9 mouse cellular contexts compared by ENCODE assay signal in the genomic region with DNA sequence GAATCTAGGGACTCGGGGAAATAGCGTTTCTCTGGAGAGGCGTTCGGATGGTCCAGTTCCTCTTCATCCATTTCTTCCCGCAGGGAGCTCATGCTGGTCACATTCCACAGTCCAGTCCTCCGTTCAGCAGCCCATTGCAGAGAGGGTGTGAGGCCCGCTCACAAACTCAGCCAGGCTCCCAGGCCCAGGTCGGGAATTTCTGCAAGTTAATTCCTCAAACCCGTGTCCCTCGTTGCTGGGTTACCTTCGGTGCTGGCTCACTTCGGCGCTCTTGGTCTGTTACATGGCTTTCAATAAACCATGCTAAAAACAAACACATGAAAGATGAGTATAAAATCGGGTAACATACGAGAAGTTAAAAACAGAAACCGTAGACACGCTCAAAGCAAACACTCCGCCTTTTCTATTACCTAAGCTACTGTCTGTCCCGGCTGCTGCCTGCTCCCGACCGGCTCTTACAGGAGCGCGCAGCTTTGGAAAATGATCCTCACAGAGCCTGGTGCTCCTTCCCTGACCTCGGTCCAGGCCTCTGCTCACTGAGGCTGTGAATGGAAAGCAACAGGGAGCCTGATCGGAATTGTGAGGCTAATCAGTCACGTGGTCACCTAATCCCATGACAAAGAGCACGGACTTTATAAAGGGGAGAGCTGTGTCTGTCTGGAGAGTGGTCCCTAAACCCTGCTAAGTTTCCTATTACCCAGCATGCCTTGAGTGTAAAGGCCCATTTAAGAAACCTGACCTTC. TPM values are rescaled to one million over a fixed set of nuclear protein-coding genes. Genes with fewer than 3 reads are reported as not detected.
A peak's percentile ranks its signal among the peaks of the same experiment; 100 is the strongest.
DNase-seq lines count a peak whose midpoint lies in the region; ATAC-seq lines count a peak whose summit lies in the region.
"Had no signal": no experiment of that assay in that cellular context is flagged by ENCODE, and none has a peak within 500 bp of the region (broad histone marks: within the 10 kb centered on the region; RNA-seq: fewer than 3 reads in every experiment).

No protein-coding gene starts in this region.

- H3K4me3 ChIP-seq in hindbrain, embryonic 14.5 days (replicated peaks; ENCODE audit: low read length), result peak overlapping the region; percentile 5; the same call in 1 of the 2 replicates
- H3K4me3 ChIP-seq in liver, embryonic 15.5 days (replicated peaks), result no peak overlapping the region
- H3K4me3 ChIP-seq: erythroblast, embryonic 14.5 days had no signal

- H3K4me1 ChIP-seq in hindbrain, embryonic 14.5 days (replicated peaks; ENCODE audit: control insufficient read depth, insufficient read depth, low read length), result 0 out of 2 replicates have a peak, but pooled peaks cover 12% of the 10 kb centered on the region
- H3K4me1 ChIP-seq in liver, embryonic 15.5 days (replicated peaks), result 0 out of 2 replicates have a peak, but pooled peaks cover 7% of the 10 kb centered on the region

- DNase-seq in gastrocnemius, adult 18-20 months (ENCODE audit: low spot score), result peak; percentile 29
- DNase-seq in gastrocnemius, adult 8-10 months (ENCODE audit: low spot score in 2 of 2), result no peak
- peak; percentile 91 for DNase-seq in WW6 (ENCODE audit: low read depth, low spot score)
- DNase-seq in hindbrain, embryonic 14.5 days (ENCODE audit: low spot score), result no peak
- DNase-seq in urinary bladder, postnatal 10 days (ENCODE audit: low spot score), result no peak
- no peak for DNase-seq in cerebellum, adult 9-10 months
- no peak for DNase-seq in urinary bladder, adult 2 months (ENCODE audit: low spot score)

- WGBS in hindbrain, embryonic 14.5 days, result 4% methylated on average over 27 of the region's 27 CpGs
- WGBS in liver, embryonic 15.5 days (ENCODE audit: insufficient replicate concordance), result 63% methylated on average over 27 of the region's 27 CpGs

- peak overlapping the region; percentile 49 for H3K27ac ChIP-seq in hindbrain, embryonic 14.5 days
- H3K27ac ChIP-seq in liver, embryonic 15.5 days (replicated peaks), result no peak overlapping the region

- no peaks in the 10 kb centered on the region for H3K27me3 ChIP-seq in hindbrain, embryonic 14.5 days (ENCODE audit: control insufficient read depth, insufficient read depth, low read length)
- no peaks in the 10 kb centered on the region for H3K27me3 ChIP-seq in liver, embryonic 15.5 days

- H3K36me3 ChIP-seq in hindbrain, embryonic 14.5 days (replicated peaks; ENCODE audit: control insufficient read depth, insufficient read depth), result no peaks in the 10 kb centered on the region
- no peaks in the 10 kb centered on the region for H3K36me3 ChIP-seq in liver, embryonic 15.5 days (replicated peaks)

- peak overlapping the region; percentile 52; the same call in 1 of the 2 replicates for H3K9ac ChIP-seq in hindbrain, embryonic 14.5 days
- H3K9ac ChIP-seq in liver, embryonic 15.5 days, result no peak overlapping the region

- ATAC-seq in hindbrain, embryonic 14.5 days (ENCODE audit: low FRiP score), result peak; percentile 60
- ATAC-seq in liver, embryonic 15.5 days (ENCODE audit: insufficient read depth), result no peak

- H3K9me3 ChIP-seq in hindbrain, embryonic 14.5 days (ENCODE audit: control insufficient read depth, low read length), result no peaks in the 10 kb centered on the region
- no peaks in the 10 kb centered on the region for H3K9me3 ChIP-seq in liver, embryonic 15.5 days (replicated peaks)

- H3K4me2 ChIP-seq in hindbrain, embryonic 14.5 days (replicated peaks), result peak overlapping the region; percentile 45
- H3K4me2 ChIP-seq in liver, embryonic 15.5 days, result peak overlapping the region; percentile 6; the same call in 1 of the 2 replicates

RNA-seq across cellular contexts. Expression of gene Fank1, which starts 16.9 kb away (rescaled TPM):
- total RNA-seq in gastrocnemius, adult 18-20 months (2021), result not detected
- total RNA-seq in gastrocnemius, adult 8-10 months (2022), result not detected
- polyA plus RNA-seq in hindbrain, embryonic 14.5 days (2014; fragmentation: Nextera tagmentation; extraction: Ambion mirVana), result 4.7 and 6.1 TPM in 2 replicates
- polyA plus RNA-seq in liver, embryonic 15.5 days (2015; fragmentation: Nextera tagmentation; extraction: Ambion mirVana), result not detected in 2 replicates
- 0.13 and 0.29 TPM in 2 replicates for polyA plus RNA-seq in urinary bladder, adult 2 months (2012; rRNA removed)
- polyA plus RNA-seq: erythroblast, embryonic 14.5 days had no signal

RNA-seq across cellular contexts. Expression of gene Dhx32, which starts 22.7 kb away (rescaled TPM):
- total RNA-seq in gastrocnemius, adult 18-20 months (2021), result 10 to 100 TPM; 47.0 to 61.8 TPM
- total RNA-seq in gastrocnemius, adult 8-10 months (2022), result 10 to 100 TPM; 36.5 to 59.5 (median 45.3) TPM
- 38.4 and 45.1 TPM in 2 replicates for polyA plus RNA-seq in hindbrain, embryonic 14.5 days (2014; fragmentation: Nextera tagmentation; extraction: Ambion mirVana)
- 10.7 and 11.2 TPM in 2 replicates for polyA plus RNA-seq in liver, embryonic 15.5 days (2015; fragmentation: Nextera tagmentation; extraction: Ambion mirVana)
- 35.3 and 37.3 TPM in 2 replicates for polyA plus RNA-seq in urinary bladder, adult 2 months (2012; rRNA removed)

RNA-seq across cellular contexts. Expression of gene Uros, which starts 49.9 kb away (rescaled TPM):
- total RNA-seq in gastrocnemius, adult 18-20 months (2021), result 10 to 100 TPM; 12.4 to 14.4 TPM
- total RNA-seq in gastrocnemius, adult 8-10 months (2022), result 10 to 100 TPM; 14.6 to 16.8 (median 15.4) TPM
- 53.4 and 61.5 TPM in 2 replicates for polyA plus RNA-seq in hindbrain, embryonic 14.5 days (2014; fragmentation: Nextera tagmentation; extraction: Ambion mirVana)
- polyA plus RNA-seq in liver, embryonic 15.5 days (2015; fragmentation: Nextera tagmentation; extraction: Ambion mirVana), result 175 and 179 TPM in 2 replicates
- 23.3 and 32.4 TPM in 2 replicates for polyA plus RNA-seq in urinary bladder, adult 2 months (2012; rRNA removed)

RNA-seq across cellular contexts. Expression of gene Bccip, which starts 50.6 kb away (rescaled TPM):
- 10 to 100 TPM; 81.4 to 84.1 TPM for total RNA-seq in gastrocnemius, adult 18-20 months (2021)
- total RNA-seq in gastrocnemius, adult 8-10 months (2022), result 100 to 1,000 TPM in 1 of 4 experiments, 10 to 100 TPM in 3; 87.6 to 108 (median 91.9) TPM
- polyA plus RNA-seq in hindbrain, embryonic 14.5 days (2014; fragmentation: Nextera tagmentation; extraction: Ambion mirVana), result 83.3 and 84.3 TPM in 2 replicates
- 72.0 and 74.4 TPM in 2 replicates for polyA plus RNA-seq in liver, embryonic 15.5 days (2015; fragmentation: Nextera tagmentation; extraction: Ambion mirVana)
- polyA plus RNA-seq in urinary bladder, adult 2 months (2012; rRNA removed), result 91.8 and 99.0 TPM in 2 replicates

Comparison
In these comparisons a context has a peak if more than half of its experiments do, and no peak if none do; other contexts are left out.
1. DNase-seq: peak in gastrocnemius, adult 18-20 months (single experiment) and WW6 (single experiment); none in gastrocnemius, adult 8-10 months (0 of 2), hindbrain, embryonic 14.5 days (single experiment), urinary bladder, postnatal 10 days (single experiment), cerebellum, adult 9-10 months (single experiment) and urinary bladder, adult 2 months (single experiment).